Mouse (Mus musculus) lung, postnatal 0 days (tissue): ENCODE measurements around the gene Guk1. TPM values are rescaled to one million over a fixed set of nuclear protein-coding genes. Genes with fewer than 3 reads are reported as not detected.

Experiments used
- ATAC-seq: fragments of 200-750 bp; cut with Nextera tagmentation; 2 replicates; pipeline ENCODE4 v1.8.0; 2017; ENCODE audit warnings: moderate library complexity
- DNase-seq: peaks from one replicate; pipeline ENCODE4 v3.0.0-alpha.2; 2016; ENCODE audit warnings: low spot score
- H3K27ac ChIP-seq: fragments of 300-500 bp; sonication (generic); 2 replicates; pipeline ENCODE4 v1.5.1; 2014; ENCODE audit warnings: antibody characterized with exemption, mild to moderate bottlenecking, low read length, mixed read lengths
- H3K27me3 ChIP-seq: fragments of 300-500 bp; sonication (generic); replicated peaks from 2 replicates; pipeline ENCODE4 v1.6.1; 2014; ENCODE audit warnings: low read length, mixed read lengths; ENCODE audit not compliant: insufficient read depth
- H3K36me3 ChIP-seq: fragments of 300-500 bp; sonication (generic); 2 replicates; pipeline ENCODE4 v1.6.1; 2014; ENCODE audit warnings: low read length, mixed read lengths; ENCODE audit not compliant: insufficient read depth
- H3K4me1 ChIP-seq: fragments of 300-500 bp; sonication (generic); 2 replicates; pipeline ENCODE4 v1.6.1; 2014; ENCODE audit warnings: antibody characterized with exemption, low read depth, low read length, mixed read lengths; ENCODE audit not compliant: insufficient read depth
- H3K4me2 ChIP-seq: fragments of 300-500 bp; sonication (generic); replicated peaks from 2 replicates; pipeline ENCODE4 v1.6.1; 2014; ENCODE audit warnings: low read depth, mild to moderate bottlenecking, low read length, moderate library complexity, mixed read lengths
- H3K4me3 ChIP-seq: fragments of 300-500 bp; sonication (generic); 2 replicates; pipeline ENCODE4 v1.5.1; 2014; ENCODE audit warnings: low read depth, low read length
- H3K9ac ChIP-seq: fragments of 300-500 bp; sonication (generic); replicated peaks from 2 replicates; pipeline ENCODE4 v1.6.1; 2014; ENCODE audit warnings: low read depth, mild to moderate bottlenecking
- H3K9me3 ChIP-seq: fragments of 300-500 bp; sonication (generic); 2 replicates; pipeline ENCODE4 v1.6.1; 2016; ENCODE audit warnings: low read length, mixed read lengths
- CTCF ChIP-seq: IDR thresholded peaks from 2 replicates; pipeline ENCODE4 v1.5.1; 2016; ENCODE audit warnings: antibody characterized with exemption, mild to moderate bottlenecking
- EP300 ChIP-seq: IDR thresholded peaks from 2 replicates; pipeline ENCODE4 v1.6.1; 2016; ENCODE audit warnings: antibody characterized with exemption, mild to moderate bottlenecking, control low read depth
- WGBS: fragments of 180-500 bp; shearing (Covaris S2); extraction: QIAGEN DNeasy Blood & Tissue Kit; methylation state at CpG from one replicate; pipeline ENCODE4 v1.1.7; 2014; 5-methylcytosine and 5-hydroxymethylcytosine counted together
- polyA plus RNA-seq: library from polyadenylated mRNA; unstranded; fragments of >200 nt; fragmentation: Nextera tagmentation; extraction: Ambion mirVana; gene quantifications from 2 replicates; pipeline ENCODE4 v1.2.1, GENCODE M21; 2015

Gene Guk1
- polyA plus RNA-seq, 1 experiment from 2014 or later, result 168 TPM

- WGBS, result 47% methylated on average over 6 of the region's 6 CpGs
Observed at GRCm38 (mm10) chr11:59187706-59188105, 4.3 kb downstream of the Guk1 start.

DNA sequence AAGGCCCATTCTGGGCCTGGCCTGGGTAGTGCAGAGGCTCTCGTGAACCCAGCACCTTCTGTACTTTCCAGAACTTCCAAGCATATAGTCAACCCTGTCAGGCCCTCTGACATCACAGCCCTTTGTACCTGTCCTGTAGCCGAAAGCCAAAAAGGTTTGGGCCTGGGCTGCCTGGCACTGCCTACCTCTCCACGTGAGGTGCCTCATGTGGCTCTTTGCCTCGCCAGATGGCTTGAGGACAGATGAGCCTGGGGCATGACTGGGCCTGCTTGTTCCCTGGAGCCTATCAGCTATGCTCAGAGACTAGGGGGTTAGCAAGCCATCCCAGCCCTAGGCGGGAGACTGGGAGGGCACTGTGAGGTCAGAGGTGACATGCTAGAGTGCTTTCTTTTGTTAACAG lies 6.5 kb downstream of the Guk1 start:
- Histone ChIP-seq H3K4me2 (no peak overlapping the region), H3K4me1 (peaks cover 3% of the 10 kb centered on the region; the same call in 1 of the 2 replicates), H3K9ac (no peak overlapping the region), H3K36me3 (0 out of 2 replicates have a peak, but pooled peaks cover 12% of the 10 kb centered on the region), H3K4me3 (no peak overlapping the region), H3K9me3 (no peaks in the 10 kb centered on the region), H3K27me3 (no peaks in the 10 kb centered on the region), H3K27ac (no peak overlapping the region)
- WGBS, result 84% methylated on average over 5 of the region's 5 CpGs
- TF ChIP-seq CTCF (no peak), EP300 (no peak)
- DNase-seq, result no peak
- ATAC-seq, result no peak

More at GRCm38 (mm10) chr11:59187706-59188105, 4.3 kb downstream of the Guk1 start:
- H3K4me3 ChIP-seq, result no peak overlapping the region
- H3K27me3 ChIP-seq, result no peaks in the 10 kb centered on the region
- TF ChIP-seq EP300 (no peak), CTCF (no peak)
- 0 out of 2 replicates have a peak, but pooled peaks cover 12% of the 10 kb centered on the region for H3K36me3 ChIP-seq
- no peak for ATAC-seq
- peaks cover 7% of the 10 kb centered on the region; the same call in 1 of the 2 replicates for H3K4me1 ChIP-seq
- H3K9ac ChIP-seq, result no peak overlapping the region
- DNase-seq, result no peak
- H3K27ac ChIP-seq, result no peak overlapping the region
- H3K9me3 ChIP-seq, result no peaks in the 10 kb centered on the region
- H3K4me2 ChIP-seq, result no peak overlapping the region

- 0 out of 2 replicates have a peak, but pooled peaks cover 12% of the 10 kb centered on the region for H3K36me3 ChIP-seq
- 22% methylated on average over 3 of the region's 3 CpGs for WGBS
- peaks cover 3% of the 10 kb centered on the region; the same call in 1 of the 2 replicates for H3K4me1 ChIP-seq
- no peak overlapping the region for H3K4me3 ChIP-seq
- no peaks in the 10 kb centered on the region for H3K9me3 ChIP-seq
- peak overlapping the region; percentile 59 for H3K27ac ChIP-seq
- H3K27me3 ChIP-seq, result no peaks in the 10 kb centered on the region
- ATAC-seq (peak; percentile 76), DNase-seq (peak; percentile 85)
- peak; percentile 89 for TF ChIP-seq CTCF
- no peak for TF ChIP-seq EP300
- H3K9ac ChIP-seq, result no peak overlapping the region
- 0 out of 2 replicates have a peak overlapping the region, but pooled peaks have one; percentile 17 for H3K4me2 ChIP-seq
Observed at GRCm38 (mm10) chr11:59183821-59184220, 8.2 kb downstream of the Guk1 start.

GRCm38 (mm10) chr11:59182864-59183331 lies 9.1 kb downstream of the Guk1 start, which contains the start of gene Gjc2:
TSS of gene Gjc2 (minus strand) at chr11:59183213.
- Histone ChIP-seq H3K27ac (peak within 1 kb of the TSS; percentile 59), H3K4me2 (0 out of 2 replicates have a peak within 1 kb of the TSS, but pooled peaks have one; percentile 17), H3K4me3 (no peak within 1 kb of the TSS), H3K27me3 (peaks cover 6% of the 10 kb centered on the region; the same call in 1 of the 2 replicates), H3K9ac (no peak within 1 kb of the TSS), H3K36me3 (0 out of 2 replicates have a peak, but pooled peaks cover 12% of the 10 kb centered on the region), H3K4me1 (peaks cover 3% of the 10 kb centered on the region; the same call in 1 of the 2 replicates), H3K9me3 (no peaks in the 10 kb centered on the region)
- ATAC-seq (peak; percentile 66), DNase-seq (peak; percentile 56)
- TF ChIP-seq EP300, result no peak
- TF ChIP-seq CTCF, result no peak
- WGBS, result 35% methylated on average over 3 of the region's 3 CpGs

DNA sequence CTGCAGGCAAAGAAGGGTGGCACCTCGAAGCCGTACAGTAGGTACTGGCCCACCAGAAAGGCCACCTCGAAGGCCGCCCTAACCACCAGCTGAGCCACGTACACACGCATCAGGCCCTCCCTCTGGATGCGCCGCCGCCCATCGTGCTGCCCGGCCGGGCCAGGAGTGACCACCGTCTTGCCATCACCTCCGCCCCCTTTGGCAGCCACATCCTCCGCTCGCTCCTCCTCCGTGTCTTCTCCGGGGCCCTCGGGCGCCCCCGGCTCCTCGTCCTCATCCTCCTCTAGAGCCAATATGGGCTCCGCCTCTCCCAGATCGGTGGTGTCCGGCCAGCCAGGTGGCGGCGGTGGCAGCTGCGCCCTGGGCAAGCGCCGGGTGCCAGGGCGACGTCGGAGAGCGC lies 15.1 kb downstream of the Guk1 start:
- no peak overlapping the region for H3K27ac ChIP-seq
- H3K4me1 ChIP-seq, result no peaks in the 10 kb centered on the region
- H3K36me3 ChIP-seq, result no peaks in the 10 kb centered on the region
- peaks cover 33% of the 10 kb centered on the region for H3K27me3 ChIP-seq
- DNase-seq (no peak), ATAC-seq (peak; percentile 26; the same call in 1 of the 2 replicates)
- H3K4me3 ChIP-seq, result peak overlapping the region; percentile 17
- H3K9ac ChIP-seq, result no peak overlapping the region
- H3K9me3 ChIP-seq, result no peaks in the 10 kb centered on the region
- TF ChIP-seq CTCF (no peak), EP300 (no peak)
- peak overlapping the region; percentile 44 for H3K4me2 ChIP-seq
- WGBS, result 5% methylated on average over 34 of the region's 34 CpGs

DNA sequence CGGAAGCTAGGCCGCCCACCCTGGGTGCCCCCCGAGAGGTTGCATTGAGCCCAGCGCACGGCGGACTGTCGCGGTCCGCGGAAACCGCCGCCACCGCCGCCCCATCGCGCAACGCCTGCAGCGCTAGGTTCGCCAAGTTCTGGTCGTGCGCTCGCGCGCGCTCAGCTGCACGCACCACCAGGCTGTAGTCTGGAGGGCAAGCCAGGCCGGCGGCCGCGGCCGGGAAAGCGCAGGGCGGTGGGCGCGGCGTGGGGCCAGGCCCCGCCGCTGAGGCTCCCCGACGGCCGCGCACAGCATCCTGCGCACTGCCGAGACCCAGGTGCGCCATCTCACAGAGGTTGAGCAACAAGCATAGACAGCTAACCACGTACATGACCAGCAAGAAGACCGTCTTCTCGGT lies 15.5 kb downstream of the Guk1 start:
- peak overlapping the region; percentile 44 for H3K4me2 ChIP-seq
- no peak overlapping the region for H3K27ac ChIP-seq
- DNase-seq (no peak), ATAC-seq (0 out of 2 replicates have a peak, but pooled peaks have one; percentile 8)
- no peaks in the 10 kb centered on the region for H3K4me1 ChIP-seq
- WGBS, result 3% methylated on average over 46 of the region's 48 CpGs
- H3K36me3 ChIP-seq, result no peaks in the 10 kb centered on the region
- no peaks in the 10 kb centered on the region for H3K9me3 ChIP-seq
- TF ChIP-seq CTCF, result no peak
- no peak for TF ChIP-seq EP300
- H3K9ac ChIP-seq, result no peak overlapping the region
- peak overlapping the region; percentile 17 for H3K4me3 ChIP-seq
- H3K27me3 ChIP-seq, result peaks cover 33% of the 10 kb centered on the region
